Mouse (Mus musculus): Measurements from ENCODE around the gene Olfr279. TPM values are rescaled to one million over a fixed set of nuclear protein-coding genes. Genes with fewer than 3 reads are reported as not detected.

The Olfr279 gene
- not detected for polyA plus RNA-seq (2014; fragmentation: Illumina TruSeq; extraction: RNeasy Lipid Tissue Mini Kit (QIAGEN cat#74804); ENCODE audit: low read depth, low replicate concordance)

GRCm38 (mm10) chr15:98492102-98492501 lies at the start of gene Olfr279:
TSS of gene Olfr279 (plus strand) at chr15:98492402.

DNA sequence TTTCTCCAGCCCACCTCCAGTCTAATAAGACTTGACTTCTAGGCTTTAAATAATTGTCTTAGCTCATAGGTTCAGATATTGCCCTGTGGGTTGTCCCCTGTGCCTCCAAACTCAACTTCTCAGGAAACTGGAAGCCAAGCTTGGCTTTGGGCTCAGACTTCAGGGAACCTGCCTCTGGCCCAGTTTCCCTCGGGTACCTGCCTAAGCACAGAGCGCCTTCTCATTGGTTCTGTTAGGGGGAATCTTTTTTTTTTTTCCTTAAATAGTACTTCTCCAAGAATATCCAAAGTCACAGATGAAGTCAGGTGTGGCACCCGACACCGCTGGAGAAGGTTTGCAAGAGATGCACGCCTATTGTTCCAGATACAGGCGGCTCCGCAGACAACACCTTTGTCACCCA lies 39.9 kb upstream of the Olfr279 start, which contains the start of gene Olfr281:
TSS of gene Olfr281 (plus strand) at position 301 of the 400 bp plus-strand sequence.

DNA sequence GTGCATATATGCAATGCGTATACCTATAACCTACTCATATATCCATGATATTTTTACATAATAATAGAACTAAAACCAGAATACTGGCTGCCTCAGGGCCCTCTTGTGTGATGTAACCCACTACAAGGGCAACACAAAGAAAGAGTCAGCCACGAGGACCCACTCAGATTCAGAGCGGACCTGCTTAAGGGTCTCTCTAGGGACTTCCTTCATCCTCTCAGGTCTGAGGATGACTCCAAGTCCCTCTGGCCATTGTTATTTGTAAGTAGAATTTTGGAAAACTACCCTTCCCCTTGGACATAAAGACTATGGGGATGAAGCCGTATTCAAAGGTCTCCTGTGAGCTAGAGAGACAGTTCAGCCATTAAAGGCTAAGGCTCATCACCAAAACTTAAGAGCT lies 22.6 kb upstream of the Olfr279 start, which contains the start of gene OR5BS1P:
TSS of gene OR5BS1P (plus strand) at position 301 of the 400 bp plus-strand sequence.

GRCm38 (mm10) chr15:98482701-98483100 lies 9.5 kb upstream of the Olfr279 start, which contains the start of gene Lalba:
TSS of gene Lalba (minus strand) at chr15:98482721.

DNA sequence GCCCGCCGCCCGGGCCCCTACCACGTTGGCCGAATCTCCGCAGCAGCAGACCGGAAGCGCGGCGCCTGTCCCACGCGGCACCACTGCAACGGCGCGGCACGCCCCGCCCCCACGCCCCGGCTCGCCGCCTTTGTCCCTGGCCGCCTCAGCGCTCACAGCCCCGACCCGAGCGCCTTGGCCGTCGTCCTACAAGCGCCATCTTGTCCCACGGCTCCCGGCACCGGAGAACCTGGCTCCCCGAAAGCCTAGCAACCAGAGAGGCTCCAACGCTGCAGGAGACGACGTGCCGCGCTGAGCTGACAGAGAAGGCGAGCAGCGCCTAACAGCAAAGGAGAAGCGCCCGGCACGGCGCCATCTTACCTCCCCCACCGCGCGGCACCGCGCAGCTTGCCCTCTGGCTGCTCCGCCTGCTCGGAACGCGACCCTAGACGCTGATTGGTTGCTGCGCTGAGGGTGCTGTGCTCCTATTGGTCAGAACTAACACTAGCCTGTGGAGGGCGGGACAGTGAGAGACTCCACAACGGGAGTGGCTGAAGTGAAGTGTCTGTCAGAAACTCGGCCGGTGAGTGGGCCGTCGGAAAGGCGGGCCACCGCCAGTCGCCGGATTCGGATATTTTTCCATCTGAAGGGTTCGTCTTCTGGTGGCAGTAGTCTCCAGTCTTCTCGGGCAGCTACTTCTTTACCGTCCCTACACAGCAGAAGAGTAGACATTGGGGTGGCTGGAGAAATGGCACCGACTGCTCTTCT lies 41.9 kb downstream of the Olfr279 start, which contains the start of gene Kansl2:
TSS of gene Kansl2 (minus strand) at position 384 of the 747 bp plus-strand sequence.

Other genes with a start within 250 kb of the Olfr279 start
- gene H1fnt, start 235.1 kb upstream of the Olfr279 start, polyA plus RNA-seq (2014; fragmentation: Illumina TruSeq; extraction: RNeasy Lipid Tissue Mini Kit (QIAGEN cat#74804); ENCODE audit: low read depth, low replicate concordance), result 79.5 TPM
- 0.67 TPM for gene Zfp641, start 196.2 kb upstream of the Olfr279 start, polyA plus RNA-seq (2014; fragmentation: Illumina TruSeq; extraction: RNeasy Lipid Tissue Mini Kit (QIAGEN cat#74804); ENCODE audit: low read depth, low replicate concordance)
- gene Olfr285, start 175.0 kb upstream of the Olfr279 start, polyA plus RNA-seq (2014; fragmentation: Illumina TruSeq; extraction: RNeasy Lipid Tissue Mini Kit (QIAGEN cat#74804); ENCODE audit: low read depth, low replicate concordance), result not detected
- gene Olfr284, start 151.4 kb upstream of the Olfr279 start, polyA plus RNA-seq (2014; fragmentation: Illumina TruSeq; extraction: RNeasy Lipid Tissue Mini Kit (QIAGEN cat#74804); ENCODE audit: low read depth, low replicate concordance), result not detected
- gene Olfr283, start 111.5 kb upstream of the Olfr279 start, polyA plus RNA-seq (2014; fragmentation: Illumina TruSeq; extraction: RNeasy Lipid Tissue Mini Kit (QIAGEN cat#74804); ENCODE audit: low read depth, low replicate concordance), result not detected
- gene Olfr282, start 61.2 kb upstream of the Olfr279 start, polyA plus RNA-seq (2014; fragmentation: Illumina TruSeq; extraction: RNeasy Lipid Tissue Mini Kit (QIAGEN cat#74804); ENCODE audit: low read depth, low replicate concordance), result not detected
- not detected for gene Olfr281, start 39.8 kb upstream of the Olfr279 start, polyA plus RNA-seq (2014; fragmentation: Illumina TruSeq; extraction: RNeasy Lipid Tissue Mini Kit (QIAGEN cat#74804); ENCODE audit: low read depth, low replicate concordance)
- gene OR5BS1P, start 22.5 kb upstream of the Olfr279 start, polyA plus RNA-seq (2014; fragmentation: Illumina TruSeq; extraction: RNeasy Lipid Tissue Mini Kit (QIAGEN cat#74804); ENCODE audit: low read depth, low replicate concordance), result not detected
- gene Lalba, start 9.7 kb upstream of the Olfr279 start, polyA plus RNA-seq (2014; fragmentation: Illumina TruSeq; extraction: RNeasy Lipid Tissue Mini Kit (QIAGEN cat#74804); ENCODE audit: low read depth, low replicate concordance), result not detected
- 23.9 TPM for gene Kansl2, start 41.9 kb downstream of the Olfr279 start, polyA plus RNA-seq (2014; fragmentation: Illumina TruSeq; extraction: RNeasy Lipid Tissue Mini Kit (QIAGEN cat#74804); ENCODE audit: low read depth, low replicate concordance)
- 50.1 TPM for gene Ccnt1, start 78.5 kb downstream of the Olfr279 start, polyA plus RNA-seq (2014; fragmentation: Illumina TruSeq; extraction: RNeasy Lipid Tissue Mini Kit (QIAGEN cat#74804); ENCODE audit: low read depth, low replicate concordance)
- gene 4930415O20Rik, start 78.6 kb downstream of the Olfr279 start, polyA plus RNA-seq (2014; fragmentation: Illumina TruSeq; extraction: RNeasy Lipid Tissue Mini Kit (QIAGEN cat#74804); ENCODE audit: low read depth, low replicate concordance), result 141 TPM
- 1.2 TPM for gene Adcy6, start 117.7 kb downstream of the Olfr279 start, polyA plus RNA-seq (2014; fragmentation: Illumina TruSeq; extraction: RNeasy Lipid Tissue Mini Kit (QIAGEN cat#74804); ENCODE audit: low read depth, low replicate concordance)
- gene Cacnb3, start 138.4 kb downstream of the Olfr279 start, polyA plus RNA-seq (2014; fragmentation: Illumina TruSeq; extraction: RNeasy Lipid Tissue Mini Kit (QIAGEN cat#74804); ENCODE audit: low read depth, low replicate concordance), result not detected
- gene Ddx23, start 170.5 kb downstream of the Olfr279 start, polyA plus RNA-seq (2014; fragmentation: Illumina TruSeq; extraction: RNeasy Lipid Tissue Mini Kit (QIAGEN cat#74804); ENCODE audit: low read depth, low replicate concordance), result 2.1 TPM
- not detected for gene Rnd1, start 185.1 kb downstream of the Olfr279 start, polyA plus RNA-seq (2014; fragmentation: Illumina TruSeq; extraction: RNeasy Lipid Tissue Mini Kit (QIAGEN cat#74804); ENCODE audit: low read depth, low replicate concordance)
- 127 TPM for gene Ccdc65, start 215.8 kb downstream of the Olfr279 start, polyA plus RNA-seq (2014; fragmentation: Illumina TruSeq; extraction: RNeasy Lipid Tissue Mini Kit (QIAGEN cat#74804); ENCODE audit: low read depth, low replicate concordance)
- not detected for gene Fkbp11, start 235.8 kb downstream of the Olfr279 start, polyA plus RNA-seq (2014; fragmentation: Illumina TruSeq; extraction: RNeasy Lipid Tissue Mini Kit (QIAGEN cat#74804); ENCODE audit: low read depth, low replicate concordance)